Mouse (Mus musculus) heart, embryonic 13.5 days (tissue): ENCODE results near the gene Pam. TPM values are rescaled to one million over a fixed set of nuclear protein-coding genes. Genes with fewer than 3 reads are reported as not detected.

Source experiments
- ATAC-seq: fragments of 200-750 bp; cut with Nextera tagmentation; 2 replicates; pipeline ENCODE4 v1.8.0; 2017; ENCODE audit warnings: moderate TSS enrichment; ENCODE audit not compliant: insufficient number of reproducible peaks, low FRiP score, low TSS enrichment; ENCODE audit errors: extremely low read depth
- H3K27ac ChIP-seq: fragments of 300-500 bp; sonication (generic); replicated peaks from 2 replicates; pipeline ENCODE4 v1.5.1; 2015; ENCODE audit warnings: moderate library complexity, mild to moderate bottlenecking, inconsistent platforms
- H3K27me3 ChIP-seq: fragments of 300-500 bp; sonication (generic); replicated peaks from 2 replicates; pipeline ENCODE4 v1.6.1; 2015; ENCODE audit warnings: mild to moderate bottlenecking, inconsistent platforms
- H3K36me3 ChIP-seq: fragments of 300-500 bp; sonication (generic); 2 replicates; pipeline ENCODE4 v1.6.1; 2015; ENCODE audit warnings: mild to moderate bottlenecking, inconsistent platforms
- H3K4me1 ChIP-seq: fragments of 300-500 bp; sonication (generic); 2 replicates; pipeline ENCODE4 v1.6.1; 2015; ENCODE audit warnings: inconsistent platforms
- H3K4me2 ChIP-seq: fragments of 300-500 bp; sonication (generic); 2 replicates; pipeline ENCODE4 v1.6.1; 2015; ENCODE audit warnings: inconsistent platforms, mild to moderate bottlenecking, moderate library complexity
- H3K4me3 ChIP-seq: fragments of 300-500 bp; sonication (generic); 2 replicates; pipeline ENCODE4 v1.5.1; 2015; ENCODE audit warnings: moderate library complexity, mild to moderate bottlenecking, inconsistent platforms
- H3K9ac ChIP-seq: fragments of 300-500 bp; sonication (generic); 2 replicates; pipeline ENCODE4 v1.6.1; 2015; ENCODE audit warnings: inconsistent platforms, mild to moderate bottlenecking, moderate library complexity
- H3K9me3 ChIP-seq: fragments of 300-500 bp; sonication (generic); 2 replicates; pipeline ENCODE4 v1.6.1; 2016; ENCODE audit warnings: inconsistent platforms
- WGBS: fragments of 180-500 bp; shearing (Covaris S2); methylation state at CpG from one replicate; pipeline ENCODE4 v1.1.7; 2015; ENCODE audit warnings: mixed read lengths; 5-methylcytosine and 5-hydroxymethylcytosine counted together
- polyA plus RNA-seq: library from polyadenylated mRNA; unstranded; fragments of >200 nt; fragmentation: Nextera tagmentation; extraction: Ambion mirVana; gene quantifications from 2 replicates; pipeline ENCODE4 v1.2.1, GENCODE M21; 2015

Pam gene
- polyA plus RNA-seq, 1 experiment from 2014 or later: 340 TPM

- H3K4me2 ChIP-seq: no peak overlapping the region
- WGBS: 75% methylated on average over 8 of the region's 8 CpGs
These were observed 63.6 kb downstream of the Pam start for GRCm38 (mm10) chr1:98031802-98032201.

DNA sequence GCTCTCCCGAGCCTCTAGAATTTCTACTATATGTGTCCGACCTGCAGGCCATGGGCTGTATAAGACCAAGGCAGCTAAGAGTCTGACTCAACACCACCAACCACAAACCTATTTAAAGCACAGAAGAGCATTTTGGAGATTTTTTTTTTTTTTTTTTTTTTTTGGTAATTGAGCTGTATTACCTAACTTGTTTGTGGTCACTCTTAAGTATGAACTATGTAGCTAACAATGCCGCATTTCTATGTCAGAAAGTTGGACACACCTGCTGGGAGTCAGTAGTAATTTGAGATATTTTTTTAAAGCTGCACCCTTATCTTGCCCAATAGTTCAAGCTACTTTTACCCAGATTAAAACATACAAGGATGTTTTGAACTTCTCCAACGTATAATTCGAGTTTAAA is 66.4 kb downstream of the Pam start:
- WGBS: 89% methylated on average over 5 of the region's 5 CpGs
- H3K4me3 ChIP-seq: no peak overlapping the region
- peaks cover 4% of the 10 kb centered on the region; the same call in 1 of the 2 replicates for H3K4me1 ChIP-seq
- 0 out of 2 replicates have a peak, but pooled peaks cover 2% of the 10 kb centered on the region for H3K36me3 ChIP-seq
- no peak for ATAC-seq
- no peak overlapping the region for H3K9ac ChIP-seq
- H3K27me3 ChIP-seq: no peaks in the 10 kb centered on the region
- H3K4me2 ChIP-seq: no peak overlapping the region
- H3K27ac ChIP-seq: no peak overlapping the region
- no peaks in the 10 kb centered on the region for H3K9me3 ChIP-seq

More at GRCm38 (mm10) chr1:98031802-98032201, 63.6 kb downstream of the Pam start:
- no peaks in the 10 kb centered on the region for H3K27me3 ChIP-seq
- H3K4me1 ChIP-seq: peaks cover 12% of the 10 kb centered on the region
- H3K4me3 ChIP-seq: no peak overlapping the region
- H3K9me3 ChIP-seq: no peaks in the 10 kb centered on the region
- H3K9ac ChIP-seq: no peak overlapping the region
- no peak overlapping the region for H3K27ac ChIP-seq
- H3K36me3 ChIP-seq: peaks cover 6% of the 10 kb centered on the region; the same call in 1 of the 2 replicates
- ATAC-seq: no peak

- Histone ChIP-seq H3K4me1 (peaks cover 4% of the 10 kb centered on the region; the same call in 1 of the 2 replicates), H3K27ac (no peak overlapping the region), H3K27me3 (no peaks in the 10 kb centered on the region), H3K9me3 (no peaks in the 10 kb centered on the region), H3K9ac (no peak overlapping the region), H3K36me3 (0 out of 2 replicates have a peak, but pooled peaks cover 2% of the 10 kb centered on the region), H3K4me3 (no peak overlapping the region), H3K4me2 (no peak overlapping the region)
- WGBS: 83% methylated on average over 5 of the region's 5 CpGs
- no peak for ATAC-seq
These were observed 67.0 kb downstream of the Pam start for GRCm38 (mm10) chr1:98028468-98028867.

- 0 out of 2 replicates have a peak, but pooled peaks cover 2% of the 10 kb centered on the region for H3K36me3 ChIP-seq
- no peak overlapping the region for H3K4me3 ChIP-seq
- no peaks in the 10 kb centered on the region for H3K27me3 ChIP-seq
- 79% methylated on average over 4 of the region's 4 CpGs for WGBS
- H3K4me2 ChIP-seq: no peak overlapping the region
- H3K27ac ChIP-seq: no peak overlapping the region
- H3K9me3 ChIP-seq: no peaks in the 10 kb centered on the region
- no peak for ATAC-seq
- no peak overlapping the region for H3K9ac ChIP-seq
- peaks cover 4% of the 10 kb centered on the region; the same call in 1 of the 2 replicates for H3K4me1 ChIP-seq
These were observed 67.5 kb downstream of the Pam start for GRCm38 (mm10) chr1:98027959-98028358.

GRCm38 (mm10) chr1:98025924-98026640 is 69.4 kb downstream of the Pam start:
- no peak overlapping the region for H3K4me2 ChIP-seq
- WGBS: 58% methylated on average over 6 of the region's 6 CpGs
- ATAC-seq: no peak
- H3K27ac ChIP-seq: no peak overlapping the region
- H3K9me3 ChIP-seq: no peaks in the 10 kb centered on the region
- no peaks in the 10 kb centered on the region; the same call in 1 of the 2 replicates for H3K4me1 ChIP-seq
- H3K27me3 ChIP-seq: no peaks in the 10 kb centered on the region
- 0 out of 2 replicates have a peak, but pooled peaks cover 2% of the 10 kb centered on the region for H3K36me3 ChIP-seq
- no peak overlapping the region for H3K9ac ChIP-seq
- H3K4me3 ChIP-seq: no peak overlapping the region

DNA sequence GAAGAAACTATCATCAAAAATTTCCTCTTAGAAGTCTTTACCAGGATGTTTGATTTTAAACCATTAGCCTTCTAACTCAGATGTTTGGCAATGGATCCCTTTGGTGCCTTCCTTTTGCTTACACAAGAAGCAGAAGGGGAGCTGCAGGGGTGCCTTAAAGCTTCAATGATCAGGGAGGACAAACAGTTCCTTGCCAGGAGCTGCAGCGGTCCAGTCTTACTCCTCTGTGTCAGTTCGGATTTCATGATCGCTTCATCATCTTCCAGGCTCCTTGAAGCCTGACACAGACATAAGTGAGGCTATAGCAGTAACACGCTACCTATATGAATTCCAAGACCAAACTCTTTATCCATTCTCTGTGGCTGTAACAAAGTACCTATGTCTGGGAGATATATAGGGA is 71.6 kb downstream of the Pam start:
- Histone ChIP-seq H3K4me2 (no peak overlapping the region), H3K36me3 (0 out of 2 replicates have a peak, but pooled peaks cover 2% of the 10 kb centered on the region), H3K9ac (no peak overlapping the region), H3K4me1 (no peaks in the 10 kb centered on the region), H3K27me3 (no peaks in the 10 kb centered on the region), H3K4me3 (no peak overlapping the region), H3K9me3 (no peaks in the 10 kb centered on the region), H3K27ac (no peak overlapping the region)
- 90% methylated on average over 4 of the region's 4 CpGs for WGBS
- ATAC-seq: no peak

- no peaks in the 10 kb centered on the region for H3K27me3 ChIP-seq
- WGBS: 82% methylated on average over 9 of the region's 9 CpGs
- no peak overlapping the region for H3K4me3 ChIP-seq
- no peak overlapping the region for H3K9ac ChIP-seq
- ATAC-seq: no peak
- H3K4me1 ChIP-seq: peaks cover 6% of the 10 kb centered on the region
- H3K27ac ChIP-seq: no peak overlapping the region
- no peaks in the 10 kb centered on the region for H3K9me3 ChIP-seq
- no peaks in the 10 kb centered on the region for H3K36me3 ChIP-seq
- no peak overlapping the region for H3K4me2 ChIP-seq
These were observed 76.5 kb downstream of the Pam start for GRCm38 (mm10) chr1:98018987-98019386.

DNA sequence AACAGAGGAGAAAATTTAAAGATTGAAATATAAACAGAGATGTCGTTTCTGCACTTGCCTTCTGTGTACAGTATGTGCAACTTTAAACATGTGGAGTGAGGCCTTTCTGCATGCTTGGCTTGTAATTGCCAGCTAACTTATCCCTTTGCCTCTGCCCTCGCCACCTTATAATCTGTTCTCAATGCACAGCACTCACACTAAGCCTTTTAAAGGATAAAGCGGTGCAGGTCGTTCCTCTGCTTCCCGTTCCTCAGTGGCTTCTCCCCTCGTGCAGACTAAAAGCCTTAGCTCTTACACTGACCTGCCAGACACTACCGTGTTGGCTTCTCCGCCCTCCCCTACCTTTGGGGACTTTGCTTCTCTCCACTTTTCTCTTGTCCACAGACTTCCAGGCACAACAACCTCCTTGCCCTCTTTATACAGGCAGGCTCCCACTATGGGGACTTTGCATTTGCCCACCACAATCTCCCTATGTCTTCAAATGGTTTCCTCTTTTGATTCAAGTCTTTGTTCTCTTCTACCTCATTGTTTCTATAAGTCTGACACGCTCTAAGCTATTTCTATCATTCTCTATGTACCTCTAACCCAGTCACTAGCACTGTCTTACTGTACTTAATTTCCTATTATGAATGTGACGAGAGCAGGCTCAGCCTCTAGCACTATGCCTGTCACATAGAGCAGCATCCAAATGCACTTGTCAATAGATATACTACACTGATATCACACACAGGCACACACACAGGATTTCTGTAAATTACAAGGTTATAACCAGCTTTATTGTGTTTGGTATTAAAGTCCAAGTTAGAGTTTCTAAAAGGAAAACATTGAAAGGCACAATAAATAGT is 79.2 kb downstream of the Pam start:
- no peaks in the 10 kb centered on the region for H3K27me3 ChIP-seq
- no peak overlapping the region for H3K4me2 ChIP-seq
- H3K36me3 ChIP-seq: no peaks in the 10 kb centered on the region
- no peak overlapping the region for H3K4me3 ChIP-seq
- no peak for ATAC-seq
- H3K27ac ChIP-seq: no peak overlapping the region
- H3K4me1 ChIP-seq: peaks cover 6% of the 10 kb centered on the region
- WGBS: 56% methylated on average over 10 of the region's 10 CpGs
- no peak overlapping the region for H3K9ac ChIP-seq
- no peaks in the 10 kb centered on the region for H3K9me3 ChIP-seq

GRCm38 (mm10) chr1:98015564-98015963 is 79.9 kb downstream of the Pam start:
- Histone ChIP-seq H3K9me3 (no peaks in the 10 kb centered on the region), H3K27ac (no peak overlapping the region), H3K27me3 (no peaks in the 10 kb centered on the region), H3K4me1 (peaks cover 6% of the 10 kb centered on the region), H3K9ac (no peak overlapping the region), H3K4me3 (no peak overlapping the region), H3K4me2 (no peak overlapping the region), H3K36me3 (no peaks in the 10 kb centered on the region)
- no peak for ATAC-seq
- 77% methylated on average over 4 of the region's 4 CpGs for WGBS

GRCm38 (mm10) chr1:98002561-98003425 is 92.7 kb downstream of the Pam start:
- Histone ChIP-seq H3K9me3 (no peaks in the 10 kb centered on the region), H3K27ac (peak overlapping the region; percentile 63), H3K4me1 (peaks cover 25% of the 10 kb centered on the region), H3K4me3 (no peak overlapping the region), H3K4me2 (no peak overlapping the region), H3K27me3 (no peaks in the 10 kb centered on the region), H3K36me3 (peaks cover 3% of the 10 kb centered on the region; the same call in 1 of the 2 replicates), H3K9ac (no peak overlapping the region)
- WGBS: 55% methylated on average over 7 of the region's 7 CpGs
- ATAC-seq: no peak

DNA sequence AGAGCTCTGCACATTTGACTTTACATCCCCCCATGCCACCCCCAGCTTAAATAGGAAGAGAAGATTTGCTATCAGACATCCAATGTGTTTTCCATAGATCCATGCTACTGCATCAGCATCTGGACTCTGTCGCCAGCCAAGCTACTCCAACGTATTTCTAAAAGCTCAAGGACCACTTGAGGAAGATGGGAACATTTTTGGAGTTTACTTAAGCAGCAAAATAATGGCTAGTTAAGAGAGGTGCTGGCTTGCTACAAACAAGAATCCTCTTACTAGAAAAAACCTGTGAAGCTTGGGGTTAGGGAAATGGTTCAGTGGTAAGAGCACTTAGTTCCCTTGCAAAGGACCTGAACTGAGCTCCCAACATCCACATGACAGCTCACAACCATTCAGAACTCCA is 96.0 kb downstream of the Pam start:
- H3K27ac ChIP-seq: no peak overlapping the region
- no peak overlapping the region for H3K4me2 ChIP-seq
- WGBS: 65% methylated on average over 2 of the region's 2 CpGs
- H3K36me3 ChIP-seq: peaks cover 3% of the 10 kb centered on the region; the same call in 1 of the 2 replicates
- H3K27me3 ChIP-seq: no peaks in the 10 kb centered on the region
- H3K4me1 ChIP-seq: peaks cover 25% of the 10 kb centered on the region
- no peak overlapping the region for H3K9ac ChIP-seq
- no peaks in the 10 kb centered on the region for H3K9me3 ChIP-seq
- no peak for ATAC-seq
- no peak overlapping the region for H3K4me3 ChIP-seq
